Mouse (Mus musculus): Measurements from ENCODE around the gene Tmem183a.

The Tmem183a gene

GRCm38 (mm10) chr1:134344005-134344950 is 17.5 kb downstream of the Tmem183a start:
- peak; percentile 93 for DNase-seq

- DNase-seq: no peak
These were observed 18.2 kb downstream of the Tmem183a start for GRCm38 (mm10) chr1:134343567-134343966.

DNA sequence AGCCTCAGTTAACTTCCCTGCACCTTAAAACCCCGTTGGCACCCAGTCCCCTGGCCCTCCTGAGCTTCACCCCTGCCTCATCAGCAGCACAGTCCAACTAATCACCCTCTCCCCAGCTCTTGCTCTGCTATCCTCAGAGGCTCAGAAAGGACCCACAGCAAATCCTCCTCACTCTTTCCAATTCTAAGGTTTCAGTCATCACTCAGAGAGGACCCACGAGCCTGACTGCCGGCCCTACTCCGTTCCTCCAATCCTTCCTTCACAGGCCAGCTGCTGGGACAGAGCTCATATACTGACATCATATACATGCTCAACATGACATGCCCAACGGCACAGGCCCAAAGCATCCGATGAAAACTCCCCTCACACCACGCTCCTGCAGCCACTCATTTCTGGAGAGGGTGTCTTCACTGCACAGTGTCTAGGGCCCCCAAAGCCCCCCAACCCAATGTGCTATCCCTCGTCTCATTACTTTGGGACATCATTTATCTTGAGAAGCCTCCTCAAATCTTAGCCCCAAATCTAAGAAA is 18.9 kb downstream of the Tmem183a start:
- DNase-seq: no peak

DNA sequence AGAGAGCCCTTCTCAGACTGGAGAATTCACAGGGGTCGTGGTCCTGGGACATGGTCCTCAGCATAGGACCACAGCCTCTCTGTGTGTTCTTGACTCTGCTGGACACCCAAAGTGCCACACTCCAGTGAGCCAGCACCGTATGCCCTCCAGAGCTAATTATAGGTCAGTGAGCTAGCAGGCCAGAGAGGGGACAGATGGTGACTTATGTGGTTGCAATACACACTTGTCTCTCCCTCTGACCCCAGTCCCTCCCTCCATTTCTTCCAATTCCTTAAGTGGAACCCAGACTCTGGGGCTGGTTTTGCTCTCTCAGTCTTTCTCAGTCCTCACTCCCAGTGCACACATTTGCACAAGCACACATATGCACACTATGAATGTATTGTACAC is 19.5 kb downstream of the Tmem183a start:
- no peak for DNase-seq

GRCm38 (mm10) chr1:134341641-134342277 is 20.0 kb downstream of the Tmem183a start:
- DNase-seq: no peak

DNA sequence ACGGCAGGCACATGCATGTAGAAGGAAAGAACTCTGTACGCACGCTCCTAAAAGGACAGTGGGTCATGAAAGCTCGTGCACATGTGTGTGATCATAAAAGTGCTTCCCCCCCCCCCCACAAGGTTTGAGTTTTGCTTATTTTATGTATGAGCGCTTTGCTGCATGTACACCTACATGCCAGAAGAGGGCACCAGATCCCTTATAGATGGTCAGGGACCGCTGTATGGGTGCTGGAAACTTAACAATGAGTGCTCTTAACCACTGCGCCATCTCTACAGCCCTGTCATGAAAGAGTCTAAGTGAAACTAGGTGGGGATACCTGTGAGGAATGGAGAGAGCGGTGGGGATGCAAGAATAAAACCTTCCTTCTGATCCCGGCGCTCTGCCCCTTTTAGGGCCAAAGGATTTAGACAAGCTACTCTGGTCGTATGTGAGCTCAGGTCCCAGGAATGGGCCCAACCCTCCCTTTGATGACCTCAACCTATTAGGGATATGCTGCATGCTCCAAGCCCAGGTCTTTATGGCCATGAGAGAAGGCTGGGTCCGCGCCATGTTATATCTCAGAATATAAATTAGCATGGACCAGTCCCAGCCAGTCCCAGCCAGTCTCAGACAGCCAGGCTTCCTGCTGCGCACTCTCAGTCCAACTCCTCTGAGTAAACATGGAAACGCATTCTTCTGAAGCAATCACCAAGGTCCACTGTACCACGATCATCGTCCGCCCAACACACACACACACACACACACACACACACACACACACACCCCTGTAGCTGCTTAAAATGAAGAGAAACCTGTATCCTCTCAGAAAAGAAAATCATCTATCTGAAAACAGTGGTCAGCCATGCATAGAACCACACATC is 21.8 kb downstream of the Tmem183a start:
- no peak for DNase-seq

DNA sequence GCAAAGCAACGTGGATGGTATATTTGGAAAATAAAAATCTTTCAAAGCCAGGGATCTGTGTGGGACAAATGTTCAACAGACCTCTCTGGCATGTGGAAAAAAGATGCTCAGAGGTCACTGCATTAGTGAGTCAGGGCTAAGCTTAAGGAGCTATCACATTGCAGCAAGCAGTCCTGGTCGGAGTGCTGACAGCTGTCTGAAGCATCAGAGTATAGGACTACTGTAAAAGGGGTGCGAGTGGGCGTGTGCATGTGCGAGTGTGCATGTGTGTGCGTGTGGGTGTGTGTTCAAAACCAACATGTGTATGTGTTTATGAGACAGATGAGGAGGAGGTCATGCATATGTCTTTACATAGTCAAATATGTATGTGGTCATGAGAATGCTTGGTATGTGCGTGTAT is 22.6 kb downstream of the Tmem183a start:
- DNase-seq: no peak

DNA sequence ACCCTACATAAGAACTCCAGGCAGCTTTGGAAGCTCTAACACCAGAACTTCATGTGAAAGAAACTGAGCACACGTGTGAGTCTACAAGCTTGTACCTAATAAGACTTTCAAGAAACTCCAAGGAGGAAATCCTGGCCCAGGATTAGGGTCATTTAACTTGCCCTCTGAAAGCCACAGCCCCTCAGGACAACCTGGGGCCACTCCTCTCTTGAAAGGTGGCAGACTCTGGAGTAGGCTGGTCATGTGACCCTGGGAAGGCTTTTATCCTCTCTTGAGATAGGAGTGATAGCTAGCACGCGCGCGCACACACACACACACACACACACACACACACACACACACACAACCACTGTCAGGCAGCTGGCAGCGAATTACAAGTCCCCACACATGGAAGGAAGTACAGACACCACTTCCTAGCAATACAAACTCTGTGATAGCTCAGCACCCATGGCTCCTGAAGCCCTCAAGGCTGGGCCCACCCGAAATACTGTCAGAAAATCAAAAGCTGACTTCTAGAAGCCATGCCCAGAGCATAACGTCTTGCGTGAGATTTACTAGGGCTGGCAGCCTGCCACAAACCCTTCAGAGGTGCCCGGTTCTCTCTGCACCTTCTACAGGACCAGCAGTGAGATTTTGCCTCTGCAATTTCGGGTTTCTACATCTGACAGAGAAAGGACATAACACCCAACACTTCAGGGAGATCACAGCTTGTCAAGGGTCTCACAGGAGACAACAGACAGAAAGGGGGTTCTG is 24.6 kb downstream of the Tmem183a start:
- no peak for DNase-seq

DNA sequence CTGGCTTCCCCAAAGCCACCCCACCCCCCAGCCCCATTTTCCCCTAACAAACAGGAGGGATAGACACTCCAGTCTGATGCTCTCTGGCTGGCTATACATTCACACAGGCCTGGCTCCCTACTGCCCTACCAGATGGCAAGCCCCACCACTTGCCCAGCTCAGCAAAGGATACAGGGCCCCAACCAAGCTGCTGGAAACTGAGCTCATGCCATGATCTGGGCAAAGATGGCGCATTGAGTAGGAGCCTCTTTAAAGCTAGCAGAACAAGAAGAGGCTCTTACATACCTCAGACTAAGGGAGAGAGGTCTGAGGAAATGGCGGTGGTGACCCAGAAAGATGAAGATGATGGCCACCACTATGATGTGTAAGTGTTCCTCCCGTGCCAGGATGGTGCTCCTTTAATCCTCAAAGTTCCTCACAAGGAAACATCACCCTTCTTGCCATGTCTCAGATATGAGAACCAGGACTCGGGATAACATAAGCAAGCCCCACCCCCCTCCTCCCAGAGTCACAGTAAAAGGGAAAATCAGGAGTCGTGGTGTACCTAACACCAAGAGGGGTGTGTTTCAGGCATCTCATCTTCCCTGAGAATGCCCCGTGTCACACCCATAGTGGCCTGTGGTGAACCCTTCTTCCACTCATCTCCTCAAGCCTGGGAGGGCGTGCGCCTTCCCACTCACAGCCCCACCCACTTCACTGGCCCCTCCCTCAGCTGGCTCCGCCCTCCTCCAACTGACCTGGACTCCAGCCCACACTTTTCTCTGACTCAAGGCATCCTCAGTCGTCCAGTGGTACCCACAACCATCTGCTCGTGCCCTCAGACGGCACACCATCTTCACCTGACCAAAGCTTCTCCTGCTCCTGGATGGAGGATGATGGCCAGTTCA is 25.6 kb downstream of the Tmem183a start:
- no peak for DNase-seq

- DNase-seq: no peak
These were observed 26.4 kb downstream of the Tmem183a start for GRCm38 (mm10) chr1:134335211-134335923.

- no peak for DNase-seq
These were observed 27.5 kb downstream of the Tmem183a start for GRCm38 (mm10) chr1:134334111-134334827.

GRCm38 (mm10) chr1:134333371-134334110 is 28.2 kb downstream of the Tmem183a start:
- no peak for DNase-seq

- DNase-seq: peak; percentile 64
These were observed 29.0 kb downstream of the Tmem183a start, which contains the start of gene Ppfia4 for GRCm38 (mm10) chr1:134332770-134333271. Ppfia4 (minus strand) TSS chr1:134332928.

GRCm38 (mm10) chr1:134331879-134332635 is 29.7 kb downstream of the Tmem183a start:
- DNase-seq: peak; percentile 90

DNA sequence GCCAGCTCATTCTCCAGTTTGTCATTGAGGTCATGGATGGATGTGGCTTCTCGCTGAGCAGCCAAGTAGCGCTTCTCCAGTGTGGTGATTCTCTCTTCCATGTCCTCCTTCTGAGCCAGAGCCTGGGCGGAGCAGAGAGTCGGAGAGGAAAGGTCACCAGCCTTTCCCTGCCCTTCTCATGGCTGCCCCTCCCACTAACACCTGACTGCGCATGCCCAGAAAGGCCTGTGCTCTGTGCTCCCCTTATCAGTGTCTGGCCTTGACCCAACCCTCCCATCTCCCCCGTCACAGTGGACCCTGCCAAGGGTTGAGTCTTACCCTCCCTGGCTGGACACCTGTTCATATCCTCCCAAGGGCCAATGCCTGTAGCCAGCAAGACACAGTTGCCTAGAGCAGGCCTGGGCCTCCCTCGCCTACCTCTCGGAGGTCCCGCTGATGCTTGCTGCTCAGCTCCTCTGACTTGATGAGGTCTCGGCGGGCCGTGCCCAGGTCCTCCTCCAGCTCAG is 34.9 kb downstream of the Tmem183a start:
- DNase-seq: no peak

GRCm38 (mm10) chr1:134322591-134322990 is 39.2 kb downstream of the Tmem183a start:
- no peak for DNase-seq

DNA sequence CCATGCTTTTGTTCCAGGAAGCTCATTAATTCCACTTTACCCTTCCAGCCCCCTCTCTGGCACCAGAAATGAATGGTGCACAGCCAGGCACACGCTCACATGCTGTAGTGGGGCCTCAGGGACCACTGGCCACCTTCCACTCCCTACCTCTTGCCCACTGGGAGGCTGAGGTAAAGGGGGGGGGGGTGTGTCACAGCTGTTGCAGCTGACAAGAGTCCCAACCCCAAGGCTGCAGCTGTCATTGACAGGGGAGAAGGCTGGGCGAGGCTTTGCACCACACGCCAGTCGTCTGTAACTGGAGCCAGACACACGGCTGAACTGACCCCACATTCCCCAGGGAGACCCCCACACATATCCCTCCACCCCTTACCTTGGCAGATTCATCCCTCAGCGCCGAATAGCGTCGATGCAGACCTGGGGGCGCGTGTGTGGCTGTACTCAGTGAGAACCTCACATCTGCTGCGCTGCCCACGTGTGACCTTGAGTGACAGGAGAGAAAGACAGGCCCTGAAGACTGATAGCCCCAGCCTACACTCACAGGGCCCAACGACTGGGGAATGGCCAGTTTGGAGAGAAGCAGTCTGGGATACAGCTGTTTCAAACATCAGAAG is 41.0 kb downstream of the Tmem183a start:
- no peak for DNase-seq
